Mouse (Mus musculus): ENCODE data around the gene Rhbdl1.

The Rhbdl1 gene

DNA sequence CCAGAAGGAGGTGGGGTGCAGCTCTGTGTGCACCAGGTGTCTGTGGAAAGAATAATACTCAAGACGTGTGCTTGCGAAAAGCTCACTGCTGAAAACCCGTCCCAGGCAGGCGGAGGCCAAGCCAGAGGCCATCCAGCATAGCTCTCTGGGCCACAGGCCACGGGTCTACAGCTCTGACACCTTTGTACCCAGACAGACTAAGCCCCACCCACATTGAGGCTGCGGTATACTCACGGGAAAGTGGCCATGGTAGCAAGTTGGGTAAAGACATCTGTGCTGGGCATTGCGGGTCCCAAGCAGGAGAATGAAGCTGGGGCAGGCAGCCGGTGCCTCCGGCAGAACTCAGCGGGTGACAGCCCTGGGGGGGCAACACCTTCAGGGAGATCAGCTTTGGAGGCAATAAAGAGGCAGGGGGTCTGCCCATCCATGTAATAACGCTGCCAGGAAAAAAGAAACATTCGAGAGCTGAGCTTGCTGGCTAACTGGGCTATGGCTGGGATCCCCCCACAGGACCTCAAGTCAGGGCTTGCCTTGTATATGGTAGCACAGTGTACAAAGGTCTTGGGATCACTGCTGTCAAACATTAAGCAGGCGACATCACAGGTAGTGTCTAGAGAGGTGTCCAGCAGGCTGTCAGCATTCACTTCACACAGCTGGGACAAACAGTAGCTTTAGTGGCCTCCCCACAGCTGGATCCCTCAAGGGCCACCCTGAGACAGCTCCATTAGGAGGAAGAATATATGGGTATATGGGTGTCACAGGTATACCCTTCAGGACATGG, 2.5 kb upstream of the Rhbdl1 start:
- DNase-seq (ENCODE audit: low spot score) = peak; percentile 63

DNA sequence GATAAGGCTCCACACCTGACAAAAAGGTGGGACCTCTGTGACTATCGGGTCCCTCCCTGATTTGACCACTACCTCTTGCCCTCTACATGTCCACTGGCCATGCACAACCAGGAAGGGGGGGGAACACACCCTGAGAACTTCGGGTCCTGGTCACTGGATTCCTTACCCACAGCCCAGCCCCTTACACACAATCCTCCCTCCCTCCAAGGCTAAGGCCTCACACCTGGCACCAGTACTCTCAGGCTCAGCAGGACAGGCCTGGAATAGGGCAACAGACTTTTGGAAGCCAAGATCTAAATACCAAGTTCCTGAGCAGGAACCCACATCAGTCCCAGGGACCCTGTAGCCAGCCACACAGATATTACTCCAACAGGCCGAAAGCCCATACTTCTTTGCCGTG, 1.8 kb upstream of the Rhbdl1 start:
- DNase-seq (ENCODE audit: low spot score) = no peak

DNA sequence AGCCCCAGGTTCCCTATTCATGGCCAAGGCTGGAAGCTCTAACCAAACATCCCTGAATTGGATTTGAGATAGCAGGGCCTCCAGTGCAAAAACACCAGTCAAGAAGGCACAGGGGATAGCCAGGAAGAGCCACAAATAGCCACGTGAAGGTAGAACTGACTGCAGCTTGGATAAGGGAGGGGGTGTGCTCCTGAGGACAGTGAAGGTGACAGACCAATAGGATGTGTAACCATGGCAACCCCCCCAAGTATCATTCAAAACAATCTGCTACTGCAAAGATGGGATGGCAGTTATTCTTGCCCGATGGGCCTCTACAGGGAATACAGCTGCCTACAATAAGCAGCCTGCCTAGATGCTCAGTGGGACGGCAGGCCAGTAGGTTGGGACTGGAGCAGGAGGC, 438 bp upstream of the Rhbdl1 start:
- no peak for DNase-seq (ENCODE audit: low spot score)

DNA sequence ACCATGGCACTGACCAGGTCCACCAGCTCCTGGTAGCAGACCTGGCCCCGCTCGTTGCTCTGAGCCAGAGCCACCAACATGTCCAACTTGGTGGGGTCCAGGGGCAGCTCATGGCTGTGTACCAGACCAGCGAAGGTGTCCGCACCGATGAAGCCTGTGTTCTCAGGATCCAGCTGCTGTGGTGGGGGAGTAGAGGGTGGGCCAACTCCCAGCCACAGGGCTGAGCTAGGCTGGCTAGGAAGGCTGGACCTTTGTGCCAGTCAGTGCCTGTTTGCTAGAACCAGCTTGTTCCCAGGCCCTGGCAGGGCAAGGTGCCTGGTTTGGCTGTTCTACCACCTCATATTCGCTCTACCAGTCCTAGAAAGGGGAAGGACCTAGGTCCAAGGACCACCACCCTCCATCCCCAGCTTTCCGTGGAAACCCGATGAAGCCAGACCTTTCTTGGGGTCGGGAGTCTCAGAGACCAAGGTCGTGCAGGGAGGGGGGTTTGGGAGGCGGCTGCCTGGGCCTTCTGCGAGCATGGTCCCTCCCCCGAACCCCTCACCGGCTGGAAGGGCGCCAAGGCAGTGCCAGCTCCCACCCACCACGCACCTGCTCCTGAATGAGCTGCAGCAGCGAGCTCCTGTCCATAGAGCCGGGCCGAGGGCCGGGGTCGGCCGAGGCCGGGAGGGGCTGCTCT, 559 bp downstream of the Rhbdl1 start:
- DNase-seq (ENCODE audit: low spot score) = no peak

DNA sequence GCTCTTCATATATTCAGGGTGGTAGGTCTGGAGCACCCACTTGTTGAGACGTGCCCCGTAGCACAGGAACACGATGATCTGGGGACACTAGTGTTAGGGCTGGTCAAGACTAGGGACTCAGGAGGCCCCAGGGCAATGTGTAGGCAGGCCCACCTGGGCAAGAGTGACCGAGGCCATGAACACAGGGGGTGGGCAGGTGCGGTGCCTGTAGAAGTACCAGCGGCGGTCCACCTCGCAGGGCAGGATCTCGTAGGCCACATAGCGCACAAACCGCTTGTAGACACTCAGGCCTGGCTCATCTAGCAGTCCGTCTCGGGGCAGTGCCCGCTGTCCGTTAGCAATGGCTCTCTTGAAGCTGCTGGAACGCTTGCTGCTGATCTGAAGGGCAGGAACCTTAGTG, 1.3 kb downstream of the Rhbdl1 start:
- DNase-seq (ENCODE audit: low spot score) = no peak

DNA sequence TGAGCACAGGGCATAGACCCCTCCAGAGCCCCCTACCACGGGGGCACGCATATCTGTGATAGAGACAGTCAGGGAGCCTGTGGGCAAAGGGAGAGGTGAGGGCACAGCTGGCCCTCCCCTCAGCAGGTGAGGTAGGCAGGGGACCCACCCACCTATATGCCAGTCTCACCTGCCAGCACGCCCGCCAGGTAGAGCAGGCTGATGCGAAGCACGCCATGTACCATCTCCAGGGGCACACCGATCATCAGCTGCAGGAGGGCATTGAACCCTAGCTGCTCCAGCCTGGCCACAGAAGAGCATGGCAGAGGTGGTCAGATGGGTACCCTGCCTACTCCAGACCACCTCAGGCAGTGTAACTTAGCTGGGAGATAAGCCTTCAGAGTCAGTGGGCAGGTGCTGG, 1.8 kb downstream of the Rhbdl1 start:
- no peak for DNase-seq (ENCODE audit: low spot score)

DNA sequence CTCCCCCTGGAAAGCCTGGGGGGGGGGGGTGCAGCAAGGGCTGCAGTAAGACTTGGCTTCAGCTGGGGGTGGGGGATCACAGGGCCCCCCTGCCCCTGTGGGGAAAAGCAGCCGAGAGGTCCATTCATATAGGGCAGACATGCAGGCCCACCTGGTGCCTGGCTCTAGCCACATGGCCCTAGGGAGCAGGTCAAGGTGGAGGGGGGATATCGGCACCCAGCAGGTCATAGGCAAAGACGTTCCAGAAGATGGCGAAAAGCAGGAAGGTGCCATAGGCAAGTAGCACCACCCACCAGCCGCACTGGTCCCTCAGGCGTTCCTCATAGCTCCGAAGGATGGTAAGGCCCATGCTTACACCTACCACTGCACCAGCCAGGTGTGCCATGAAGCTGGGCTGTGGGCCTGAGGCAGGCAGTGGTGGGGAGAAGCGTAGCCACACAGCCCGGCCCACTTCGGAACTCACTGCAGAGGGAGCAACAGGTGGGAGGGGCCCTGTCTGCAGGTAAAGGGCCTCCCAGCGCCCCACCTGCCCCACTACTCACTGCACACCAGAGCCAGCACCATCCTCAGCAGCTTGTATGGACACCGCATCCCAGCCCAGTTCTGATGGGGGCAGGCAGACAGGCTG, 2.4 kb downstream of the Rhbdl1 start:
- DNase-seq (ENCODE audit: low spot score) = no peak

DNA sequence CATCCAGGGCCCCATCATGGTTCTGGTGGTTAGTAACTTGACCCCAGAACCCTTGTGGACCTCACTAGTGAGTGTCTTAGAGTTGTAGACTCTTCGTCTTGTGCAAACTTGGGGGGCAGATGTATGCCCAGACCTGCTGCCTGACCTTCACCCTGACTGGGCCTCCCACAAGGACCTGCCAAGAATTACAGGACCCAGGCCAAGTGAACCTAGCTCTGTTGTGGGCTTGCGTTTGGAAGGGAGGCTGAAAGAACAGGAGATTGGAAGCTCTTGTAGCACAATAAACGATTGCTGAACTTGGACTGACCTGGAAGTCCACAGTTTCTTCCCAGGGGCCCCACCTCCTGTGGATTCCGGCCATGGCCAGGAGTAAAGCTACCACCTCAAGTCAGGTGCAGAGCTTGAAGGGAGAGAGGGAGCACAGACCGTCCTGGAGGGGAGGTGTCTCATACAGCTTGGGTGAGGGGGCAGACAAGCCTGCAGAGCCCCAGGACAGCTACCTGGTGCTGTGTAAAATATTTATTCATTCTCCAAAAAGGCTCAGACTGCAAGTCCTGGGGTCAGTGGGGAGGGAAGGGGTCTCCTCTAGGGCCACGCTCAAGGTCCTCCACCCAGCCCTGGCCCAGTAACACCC, 3.0 kb downstream of the Rhbdl1 start:
- no peak for DNase-seq (ENCODE audit: low spot score)

DNA sequence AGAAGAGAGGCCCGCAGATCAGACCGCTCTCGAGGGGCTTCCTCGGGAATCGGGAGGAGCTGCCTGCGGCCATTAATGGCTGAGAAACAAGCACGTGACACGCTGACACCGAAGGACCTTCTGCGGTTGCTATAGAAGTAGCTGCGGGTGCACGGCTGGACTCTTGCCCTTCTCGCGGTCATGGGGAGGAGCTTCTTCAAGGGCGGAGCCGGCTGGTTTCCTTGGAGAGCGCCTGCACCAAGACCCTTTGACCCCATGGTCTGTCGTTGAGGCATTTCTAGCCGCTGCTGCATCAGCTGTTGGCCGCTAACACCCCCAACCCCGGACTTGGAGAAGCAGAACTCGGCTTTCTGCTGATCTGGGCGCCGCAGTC, 3.8 kb downstream of the Rhbdl1 start, which contains the start of gene Stub1:
Gene Stub1 (minus strand): TSS at position 114 of the 373 bp plus-strand sequence.
- DNase-seq (ENCODE audit: low spot score) = peak; percentile 98

DNA sequence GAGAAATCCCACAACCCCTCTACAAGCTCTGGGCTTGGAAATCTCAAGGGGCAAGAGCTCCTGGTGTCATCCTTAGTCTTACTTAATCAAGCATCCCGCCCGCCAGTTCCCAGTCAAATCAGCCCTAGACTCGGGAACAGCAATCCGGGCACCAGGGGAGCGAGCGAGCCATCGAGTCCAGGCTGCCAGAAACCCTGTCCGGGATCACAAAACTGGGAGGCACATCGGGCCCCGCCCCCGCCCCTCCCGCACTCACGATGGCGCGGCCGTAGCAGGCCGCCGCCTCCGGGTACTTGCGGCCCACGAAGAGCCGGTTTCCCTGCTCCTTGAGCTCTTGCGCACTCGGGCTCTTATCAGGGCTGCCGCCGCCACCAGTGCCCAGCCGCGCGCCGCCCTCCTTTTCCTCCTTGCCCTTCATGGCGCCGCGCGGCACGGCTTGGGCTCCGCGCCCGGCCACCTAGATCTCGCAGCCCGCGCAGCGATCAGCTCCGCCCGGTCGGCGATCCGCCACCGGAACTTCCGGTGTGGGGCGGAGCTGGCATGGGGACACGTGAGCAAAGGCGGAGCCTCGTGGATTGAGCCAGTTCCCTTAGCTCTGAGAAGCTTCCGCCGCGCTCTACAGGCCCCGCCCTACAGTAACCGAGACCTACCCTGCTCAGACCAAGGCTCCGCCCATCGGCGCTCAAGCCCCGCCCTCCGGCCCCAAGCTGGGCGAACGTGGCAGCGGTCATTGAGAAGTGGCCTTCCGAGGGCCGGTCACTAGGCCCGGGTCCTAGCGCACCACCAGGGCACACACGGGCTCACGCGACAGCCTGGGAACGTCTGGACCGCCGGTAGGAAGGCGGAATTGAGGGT, 4.4 kb downstream of the Rhbdl1 start:
- peak; percentile 100 for DNase-seq (ENCODE audit: low spot score)

DNA sequence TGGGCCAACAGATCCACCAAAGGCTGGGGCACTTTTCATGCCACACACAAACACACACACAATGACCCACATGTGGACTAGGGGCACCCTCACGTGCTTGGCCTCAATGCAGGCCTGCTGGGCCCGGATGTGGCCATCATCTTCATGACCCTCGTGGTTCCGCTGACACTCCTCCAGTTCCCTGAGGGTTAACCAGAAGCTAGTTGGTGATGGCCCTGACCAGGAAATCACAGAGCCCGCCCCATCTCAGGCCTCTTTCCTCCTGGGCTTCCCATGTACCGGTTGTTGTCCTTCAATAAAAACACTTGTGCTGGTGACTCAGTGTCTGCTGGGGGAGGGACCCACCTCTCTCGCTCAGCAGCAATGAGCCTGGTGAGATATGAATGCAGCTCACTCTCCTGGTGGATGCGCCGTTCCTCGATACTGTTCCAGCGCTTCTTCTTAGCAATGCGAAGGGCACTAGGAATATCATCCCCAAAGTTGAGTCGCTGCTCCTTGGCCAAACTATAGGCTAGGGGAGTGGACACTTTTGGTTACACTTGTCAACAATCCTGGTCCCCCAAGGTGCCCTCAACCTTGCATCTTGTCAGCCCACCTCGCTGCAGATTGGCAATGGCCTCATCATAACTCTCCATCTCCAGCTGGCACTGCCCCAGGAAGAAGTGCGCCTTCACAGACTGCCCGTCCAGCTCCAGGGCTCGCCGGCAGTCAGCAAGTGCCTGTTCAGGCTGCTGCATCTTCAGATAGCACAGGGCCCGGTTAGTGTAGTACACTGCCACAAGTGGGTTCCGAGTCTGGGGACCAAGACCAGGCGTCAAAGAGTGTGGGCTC, 5.4 kb downstream of the Rhbdl1 start:
- DNase-seq (ENCODE audit: low spot score) = no peak

DNA sequence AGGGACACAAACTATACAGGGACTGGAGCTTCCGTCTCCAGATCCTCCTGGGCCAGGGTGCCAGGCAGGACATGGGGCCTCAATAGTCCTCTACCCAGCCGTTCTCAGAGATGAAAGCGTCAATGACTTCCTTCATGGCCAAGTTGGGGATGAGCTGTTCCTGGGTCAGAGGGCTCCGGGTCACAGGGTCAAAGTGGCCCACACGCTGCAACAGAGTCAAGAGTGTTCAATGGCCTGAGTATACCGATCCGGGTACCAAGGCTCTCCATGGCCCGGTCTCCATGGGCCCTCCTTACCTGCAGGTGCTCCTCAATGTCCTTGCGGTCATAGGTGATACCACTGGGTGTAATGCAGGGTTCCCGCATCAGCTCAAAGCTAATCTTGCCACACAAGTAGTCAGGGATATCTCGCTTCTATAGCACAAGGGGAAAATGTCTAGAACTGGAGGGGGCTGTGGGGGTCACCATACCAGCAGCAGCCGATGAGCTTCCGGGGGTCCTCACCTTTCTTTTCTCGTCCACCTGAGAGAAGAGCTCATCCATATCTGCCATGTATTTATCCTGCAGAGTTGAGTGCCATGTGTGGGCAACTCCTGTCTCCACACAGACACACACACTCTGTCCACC, 6.2 kb downstream of the Rhbdl1 start:
- no peak for DNase-seq (ENCODE audit: low spot score)

DNA sequence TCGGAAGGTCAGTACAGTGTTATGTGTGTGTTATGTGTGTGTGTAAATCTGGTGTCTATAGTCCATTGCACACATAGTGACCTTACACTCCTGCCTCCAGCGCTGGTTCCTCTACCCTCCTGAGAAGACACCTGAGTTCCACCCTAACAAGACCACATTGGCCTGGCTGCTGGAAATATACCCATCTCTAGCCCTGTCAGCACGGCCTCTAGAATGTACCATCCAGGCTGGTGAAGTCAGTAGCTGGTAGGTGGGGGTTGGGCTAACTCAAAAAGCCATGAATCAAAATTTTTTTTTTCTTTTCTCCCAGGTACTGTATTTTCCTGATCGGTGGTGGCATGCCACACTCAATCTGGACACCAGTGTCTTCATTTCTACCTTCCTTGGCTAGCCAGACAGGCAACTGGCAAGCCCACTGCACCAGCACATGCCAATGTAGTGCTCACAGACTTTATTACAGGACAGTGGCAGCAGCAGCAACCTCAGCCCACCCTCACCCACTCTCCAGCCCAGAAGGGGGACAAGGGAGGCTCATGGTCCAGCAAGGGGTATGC, 6.8 kb downstream of the Rhbdl1 start:
- no peak for DNase-seq (ENCODE audit: low spot score)

DNA sequence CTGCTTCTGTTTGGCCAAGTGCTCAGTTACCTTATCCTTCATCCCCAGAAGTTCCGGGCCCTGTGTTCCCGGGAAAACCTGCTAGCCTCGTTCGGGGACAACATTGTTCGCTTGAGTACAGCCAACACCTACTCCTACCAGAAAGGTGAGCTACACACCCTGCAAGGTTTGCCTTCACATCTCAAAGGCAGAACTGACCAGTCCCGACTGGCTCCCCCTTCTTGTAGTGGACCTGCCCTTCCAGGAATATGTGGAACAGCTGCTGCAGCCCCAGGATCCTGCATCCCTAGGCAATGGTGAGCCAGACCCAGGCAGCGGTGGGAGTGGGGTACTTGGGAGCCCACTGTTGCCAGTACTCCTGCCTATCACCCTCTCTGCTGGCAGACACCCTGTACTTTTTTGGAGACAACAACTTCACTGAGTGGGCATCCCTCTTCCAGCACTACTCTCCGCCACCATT, 7.5 kb downstream of the Rhbdl1 start:
- no peak for DNase-seq (ENCODE audit: low spot score)

DNA sequence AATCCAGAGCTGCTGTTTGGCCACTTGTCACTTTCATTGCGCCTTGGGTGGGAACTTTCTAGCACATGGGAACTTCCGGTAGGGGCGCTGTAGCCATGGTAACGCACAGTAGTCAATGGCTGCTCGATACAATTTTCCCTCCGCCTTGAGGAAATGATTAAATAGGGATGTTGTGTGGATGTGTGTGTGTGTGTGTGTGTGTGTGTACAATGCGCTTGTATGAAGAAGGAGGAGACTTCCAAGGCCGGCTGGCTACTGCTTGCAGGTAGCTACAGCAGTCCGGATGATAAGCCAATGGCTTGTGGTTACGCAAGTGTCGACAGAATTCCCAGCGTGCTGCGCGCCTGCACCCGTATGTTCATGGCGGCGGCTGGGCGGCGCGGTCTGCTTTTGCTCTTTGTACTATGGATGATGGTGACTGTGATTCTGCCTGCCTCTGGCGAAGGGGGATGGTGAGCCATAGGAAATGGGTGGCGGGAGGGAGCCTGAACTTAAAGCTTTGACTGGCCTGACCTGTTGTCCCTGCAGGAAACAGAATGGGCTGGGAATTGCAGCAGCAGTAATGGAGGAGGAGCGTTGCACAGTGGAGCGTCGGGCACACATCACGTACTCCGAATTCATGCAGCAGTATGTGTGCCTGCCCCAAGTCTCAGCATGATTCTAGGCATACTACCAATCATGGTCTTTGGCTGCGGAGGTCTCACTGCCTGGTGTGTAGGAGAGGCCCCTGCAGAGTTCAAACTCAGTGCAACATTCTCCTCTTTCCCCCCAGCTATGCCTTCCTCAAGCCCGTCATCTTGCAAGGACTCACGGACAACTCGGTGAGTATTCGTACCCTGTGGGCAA, 8.2 kb downstream of the Rhbdl1 start, which contains the start of gene Jmjd8:
Gene Jmjd8 (plus strand): TSS at position 156 of the 846 bp plus-strand sequence.
- peak; percentile 90 for DNase-seq (ENCODE audit: low spot score)

DNA sequence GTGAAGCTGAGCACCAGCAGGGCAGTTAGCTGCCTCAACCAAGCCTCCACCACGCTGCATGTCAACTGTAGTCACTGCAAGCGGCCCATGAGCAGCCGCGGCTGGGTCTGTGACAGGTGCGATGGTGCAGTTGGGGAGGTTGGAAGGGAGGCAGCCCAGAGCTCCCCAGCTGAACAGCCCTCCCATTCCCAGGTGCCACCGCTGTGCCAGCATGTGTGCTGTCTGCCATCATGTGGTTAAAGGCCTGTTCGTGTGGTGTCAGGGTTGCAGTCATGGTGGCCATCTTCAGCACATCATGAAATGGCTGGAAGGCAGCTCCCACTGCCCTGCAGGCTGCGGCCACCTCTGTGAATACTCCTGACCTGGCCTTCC, 8.9 kb downstream of the Rhbdl1 start:
- no peak for DNase-seq (ENCODE audit: low spot score)

DNA sequence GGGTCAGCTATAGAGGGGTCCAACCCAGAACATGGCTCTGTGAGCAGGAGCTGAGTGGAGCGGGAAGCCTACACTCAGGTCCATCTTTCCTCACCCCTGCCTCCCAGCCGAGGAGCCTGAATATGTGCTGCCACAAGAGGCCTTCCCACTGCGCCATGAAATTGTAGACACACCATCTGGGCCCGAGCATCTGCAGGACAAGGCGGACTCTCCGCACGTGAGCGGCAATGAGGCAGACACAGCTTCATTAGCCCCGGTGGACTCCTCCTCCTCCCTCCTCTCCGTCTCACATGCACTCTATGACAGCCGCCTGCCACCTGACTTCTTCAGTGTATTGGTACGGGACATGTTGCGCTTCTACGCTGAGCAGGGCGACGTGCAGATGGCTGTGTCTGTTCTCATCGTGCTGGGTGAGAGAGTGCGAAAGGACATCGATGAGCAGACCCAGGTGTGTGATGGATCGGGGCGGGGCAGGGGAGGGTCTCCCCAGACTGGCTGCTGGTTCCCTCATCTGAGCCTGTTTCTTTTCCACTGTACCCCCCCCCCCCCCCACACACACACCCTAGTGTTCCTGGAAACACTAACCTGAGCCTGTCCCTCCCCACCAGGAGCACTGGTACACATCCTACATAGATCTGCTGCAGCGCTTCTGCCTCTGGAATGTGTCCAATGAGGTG, 9.4 kb downstream of the Rhbdl1 start:
- DNase-seq (ENCODE audit: low spot score) = no peak

DNA sequence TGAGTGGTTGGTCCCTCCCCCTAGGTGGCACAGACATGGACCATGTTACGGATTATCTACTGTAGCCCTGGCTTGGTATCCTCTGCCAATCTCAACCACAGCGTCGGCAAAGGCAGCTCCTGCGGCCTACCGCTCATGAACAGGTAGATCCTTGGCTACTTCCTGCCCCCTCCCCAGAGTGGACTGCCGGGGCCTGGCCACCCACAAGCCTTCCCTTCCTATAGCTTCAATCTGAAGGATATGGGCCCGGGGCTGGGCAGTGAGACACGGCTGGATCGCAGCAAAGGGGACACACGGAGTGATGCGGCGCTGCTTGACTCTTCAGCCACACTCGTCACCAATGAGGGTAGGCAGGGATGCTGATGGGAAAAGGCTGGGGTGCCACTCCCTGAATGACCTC, 10.1 kb downstream of the Rhbdl1 start:
- DNase-seq (ENCODE audit: low spot score) = no peak
